Mouse (Mus musculus): ENCODE measurements at regions not wholly inside any gene's neighbourhood (a gene's known extent, or its start where the extent isn't known, plus 50 kb on each side); places are given as distances from the start of the nearest gene placed in this dataset.
"Not testable (repeated sequence)": the region's sequence is repeated elsewhere in the genome, so short reads cannot be mapped to it uniquely, and the experiment has no call there.

DNA sequence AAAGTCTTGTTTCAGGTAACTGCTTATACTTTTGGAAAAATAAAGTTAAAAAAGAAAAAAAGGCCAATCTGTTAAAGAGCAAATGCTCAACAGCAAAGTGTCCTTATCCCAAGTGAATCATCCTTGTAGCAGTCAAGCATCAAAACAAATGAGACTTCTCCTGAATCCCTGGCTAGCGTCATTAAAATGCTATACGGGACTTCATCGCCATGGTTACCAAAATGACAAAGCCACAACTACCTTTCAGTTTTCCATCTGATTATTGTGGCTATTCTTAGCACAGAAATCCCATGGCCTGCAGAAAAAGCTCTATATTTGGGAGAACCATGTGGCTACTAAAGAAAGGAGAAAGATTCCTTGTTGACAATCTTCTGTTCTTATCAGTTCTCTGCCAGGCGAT, 322.7 kb downstream of the Arl4a start:
- no peak for DNase-seq (ENCODE audit: low read depth)

- DNase-seq (ENCODE audit: low read depth) = no peak
Measured at GRCm38 (mm10) chr12:39714169-39714794, 323.5 kb downstream of the Arl4a start.

DNA sequence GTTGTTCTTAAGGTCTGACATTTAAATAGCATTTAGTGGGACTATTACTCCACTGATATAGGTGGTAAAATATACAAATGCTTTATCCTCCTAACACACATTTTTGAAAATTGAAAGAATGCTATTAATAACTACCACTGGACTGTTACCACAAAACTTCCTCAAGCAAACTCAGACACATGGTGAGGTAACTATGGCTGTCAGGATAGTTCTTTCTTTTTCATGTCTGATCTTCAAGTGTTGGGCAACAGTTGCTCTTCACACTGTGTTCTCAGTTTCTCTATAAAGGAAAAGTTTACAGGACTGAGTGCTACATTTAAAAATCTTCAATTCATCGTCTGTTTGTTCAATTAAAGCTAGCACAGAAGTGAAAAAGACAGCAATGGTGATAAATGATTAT, 326.0 kb downstream of the Arl4a start:
- DNase-seq (ENCODE audit: low read depth) = no peak

GRCm38 (mm10) chr12:39709850-39710249, 328.0 kb downstream of the Arl4a start:
- DNase-seq (ENCODE audit: low read depth) = no peak

DNA sequence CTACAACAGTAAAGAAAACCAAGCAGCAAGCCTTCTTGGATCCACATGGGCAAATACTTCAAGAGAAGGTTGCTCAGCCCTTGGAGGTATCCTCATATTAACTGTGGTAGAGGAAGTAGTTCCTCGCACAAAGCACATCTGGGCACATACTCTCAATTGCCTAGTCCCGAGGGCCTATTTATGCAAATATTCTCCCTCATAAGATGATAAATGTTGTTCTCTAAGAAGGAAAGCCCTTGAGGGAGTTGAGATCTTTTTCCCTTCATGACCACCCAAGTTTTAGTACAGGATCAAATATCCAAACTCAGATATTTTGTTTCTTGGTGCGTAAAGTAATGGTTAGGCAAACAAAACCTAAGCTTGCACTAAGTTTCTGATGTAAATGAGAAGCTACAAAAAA, 340.6 kb downstream of the Arl4a start:
- DNase-seq (ENCODE audit: low read depth) = no peak

DNA sequence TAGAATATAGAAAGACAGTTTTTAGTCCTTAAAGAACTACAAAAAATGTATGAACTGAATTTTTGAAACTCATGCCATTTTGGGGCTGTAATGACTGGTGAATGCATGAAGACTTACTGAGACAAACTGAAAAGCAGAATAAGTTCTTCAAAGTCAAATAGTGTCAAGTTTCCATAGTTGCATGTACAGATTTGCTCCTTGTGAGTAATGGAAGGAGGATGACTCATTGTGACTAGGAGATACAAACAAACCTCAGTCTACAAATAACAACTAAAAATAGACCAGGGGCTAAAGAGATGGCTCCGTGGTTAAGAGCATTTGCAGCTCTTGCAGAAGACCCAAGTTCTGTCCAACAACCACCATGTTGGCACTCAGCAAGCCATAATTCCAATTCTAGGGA, 342.5 kb downstream of the Arl4a start:
- DNase-seq (ENCODE audit: low read depth) = no peak

GRCm38 (mm10) chr12:39692043-39692442, 345.8 kb downstream of the Arl4a start:
- DNase-seq (ENCODE audit: low read depth) = no peak

DNA sequence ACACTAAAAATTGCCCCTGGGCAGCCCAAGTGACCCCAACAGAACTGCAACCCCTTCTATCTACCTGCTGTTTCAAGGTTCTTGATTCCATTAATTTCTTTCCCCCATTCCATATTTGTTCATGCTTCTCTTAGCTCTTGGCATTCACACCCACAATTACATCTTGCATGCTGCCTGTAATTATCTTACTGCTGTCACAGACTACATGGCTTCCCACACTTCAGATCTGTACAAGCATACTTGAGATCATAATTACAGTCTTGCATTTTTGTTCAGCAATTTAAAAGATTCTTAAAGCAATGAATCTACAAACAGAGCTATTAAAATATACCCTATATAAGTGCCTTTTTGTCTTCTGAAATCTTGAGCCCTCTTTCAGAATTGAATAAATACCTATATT, 352.4 kb downstream of the Arl4a start:
- DNase-seq (ENCODE audit: low read depth) = no peak

- DNase-seq (ENCODE audit: low read depth) = no peak
Measured at GRCm38 (mm10) chr12:39682121-39682520, 355.7 kb downstream of the Arl4a start.

DNA sequence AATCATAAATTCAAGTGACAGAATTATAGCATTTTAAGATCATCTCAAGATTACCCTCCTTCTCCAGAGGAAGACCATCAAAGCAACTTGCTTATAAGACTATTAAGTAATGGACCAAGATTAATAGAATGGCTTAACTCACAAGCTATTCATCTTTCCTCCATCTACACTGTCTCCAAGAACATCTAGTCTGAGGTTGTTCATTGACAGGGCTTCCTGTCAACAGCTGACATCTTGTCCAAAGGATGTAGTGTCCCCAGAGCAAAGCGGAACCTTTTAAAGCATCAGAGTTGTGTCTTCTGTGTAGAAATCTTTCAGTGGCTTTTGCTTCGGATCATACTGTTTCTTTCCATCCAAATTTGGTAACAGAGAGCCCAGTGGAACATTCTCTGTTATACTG, 362.2 kb downstream of the Arl4a start:
- DNase-seq (ENCODE audit: low read depth) = no peak

DNA sequence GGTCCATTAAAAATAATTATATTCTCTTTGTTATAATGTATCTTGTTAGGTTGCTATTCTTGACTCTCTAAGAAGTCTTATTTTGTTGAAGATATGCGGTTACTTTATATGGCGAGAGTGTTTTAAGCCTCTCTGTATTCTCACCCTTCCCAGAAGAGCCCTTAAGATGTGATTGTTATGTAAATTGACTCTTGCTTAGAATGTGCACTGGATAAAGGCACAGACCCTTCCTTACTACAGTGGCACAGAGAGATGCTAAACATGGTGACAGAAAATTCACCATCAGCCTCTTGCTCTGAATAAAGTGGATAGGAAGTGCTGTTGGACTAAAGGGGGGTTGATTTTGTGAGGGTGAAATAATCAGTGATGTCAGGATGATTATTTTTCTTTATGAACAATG, 370.1 kb downstream of the Arl4a start:
- DNase-seq (ENCODE audit: low read depth) = no peak

- peak; percentile 8 for DNase-seq (ENCODE audit: low read depth)
Measured at GRCm38 (mm10) chr12:39665448-39665847, 372.4 kb downstream of the Arl4a start.

DNA sequence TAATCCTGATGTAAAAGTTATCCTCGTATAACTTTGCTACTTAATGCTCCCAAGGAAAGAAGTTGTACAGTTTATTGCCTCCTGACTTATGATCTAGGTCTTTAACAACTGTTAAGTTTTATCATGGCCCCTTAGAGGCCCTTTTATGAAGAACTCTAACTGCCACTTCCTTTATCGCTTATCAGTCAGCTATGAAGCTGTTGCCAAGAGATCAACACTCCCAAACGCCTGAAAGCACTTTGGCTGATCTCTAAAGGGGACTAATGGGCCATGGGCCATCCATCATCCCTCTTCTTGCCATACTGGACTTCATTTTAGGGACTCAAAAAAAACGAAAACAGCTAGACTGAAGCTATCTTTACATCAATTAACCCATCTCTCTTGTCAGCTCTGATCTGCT, 377.4 kb downstream of the Arl4a start:
- DNase-seq (ENCODE audit: low read depth) = no peak

GRCm38 (mm10) chr12:39656606-39657005, 381.2 kb downstream of the Arl4a start:
- DNase-seq (ENCODE audit: low read depth) = no peak

GRCm38 (mm10) chr12:39648952-39649351, 388.9 kb downstream of the Arl4a start:
- DNase-seq (ENCODE audit: low read depth) = no peak

- DNase-seq (ENCODE audit: low read depth) = no peak
Measured at GRCm38 (mm10) chr12:39646556-39646955, 391.3 kb downstream of the Arl4a start.

DNA sequence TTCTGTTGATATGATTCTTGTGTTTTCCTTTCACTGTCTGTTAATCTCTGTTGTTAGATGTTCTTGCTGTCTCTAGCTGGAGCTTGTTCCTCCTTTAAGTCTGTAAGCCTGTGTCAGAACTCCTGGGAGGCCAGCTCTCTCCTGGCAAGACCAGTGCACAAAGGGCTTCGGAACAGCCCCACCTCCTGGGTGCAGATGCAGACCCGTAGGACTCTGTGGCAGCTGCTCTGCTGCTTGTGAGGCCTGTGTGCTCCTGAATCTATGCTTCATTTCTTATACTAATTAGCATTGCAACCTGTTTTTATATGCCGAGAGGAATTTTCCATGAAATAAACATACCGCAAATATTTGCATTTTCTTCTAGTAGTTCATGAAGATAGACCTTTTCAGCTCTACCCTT, 392.2 kb downstream of the Arl4a start:
- DNase-seq (ENCODE audit: low read depth) = no peak

GRCm38 (mm10) chr12:39639246-39639645, 398.6 kb downstream of the Arl4a start:
- DNase-seq (ENCODE audit: low read depth) = no peak

GRCm38 (mm10) chr12:39634337-39634736, 403.5 kb downstream of the Arl4a start:
- no peak for DNase-seq (ENCODE audit: low read depth)

DNA sequence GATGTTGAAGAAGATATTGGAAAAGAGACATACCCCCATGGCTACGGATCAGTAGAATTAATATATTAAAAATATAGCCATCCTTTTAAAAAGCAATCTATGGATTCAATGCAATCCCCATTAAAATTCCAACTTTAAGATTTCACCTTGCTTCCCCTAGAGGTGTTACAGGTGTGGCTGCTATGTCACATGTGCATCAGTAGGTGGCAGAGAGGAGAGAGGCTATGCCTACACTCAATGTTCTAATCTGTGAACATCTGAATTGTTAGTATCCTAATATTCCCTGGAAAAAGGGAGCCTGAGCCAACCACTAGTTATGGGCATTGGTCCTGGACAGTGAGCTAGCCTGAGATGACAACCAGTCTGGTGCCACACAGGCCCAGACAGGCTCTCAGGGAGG, 416.6 kb downstream of the Arl4a start:
- no peak for DNase-seq (ENCODE audit: low read depth)

DNA sequence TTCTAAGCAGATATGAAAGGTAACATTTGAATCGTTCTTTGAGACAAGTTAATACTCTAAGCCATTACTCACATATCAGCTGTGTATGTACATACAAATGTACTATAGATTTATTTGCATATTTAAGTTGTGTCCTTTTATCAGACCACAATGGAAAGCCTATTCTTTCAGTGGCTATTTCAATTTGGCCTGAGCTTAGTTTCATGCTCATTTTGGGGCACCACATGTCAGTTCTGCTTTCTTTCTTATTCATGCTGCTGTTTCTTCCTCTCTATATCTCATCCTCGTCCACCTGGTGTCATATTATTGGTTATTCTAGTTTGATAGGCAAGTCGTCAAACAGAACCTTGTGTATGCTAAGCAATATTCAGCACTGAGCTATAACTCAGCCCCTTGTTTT, 432.5 kb downstream of the Arl4a start:
- DNase-seq (ENCODE audit: low read depth) = no peak

DNA sequence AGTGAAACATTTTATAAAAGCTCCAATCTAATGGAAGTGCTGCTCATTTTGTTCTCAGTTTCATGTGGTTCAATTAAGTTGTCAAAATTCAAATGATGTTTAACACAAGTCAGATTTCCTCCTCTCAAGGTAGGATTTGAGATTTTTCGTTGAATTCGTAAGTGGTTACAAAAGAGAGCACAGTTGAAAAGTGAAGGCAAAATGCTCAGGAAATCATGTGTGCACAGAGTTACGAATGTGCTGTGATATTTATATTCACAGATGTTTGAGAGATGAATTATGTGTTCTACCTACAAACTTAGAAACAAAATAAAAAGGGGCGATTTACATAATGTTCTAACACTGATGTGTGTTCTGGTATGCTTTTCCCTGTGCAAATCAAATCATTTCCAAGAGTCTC, 433.1 kb downstream of the Arl4a start:
- no peak for DNase-seq (ENCODE audit: low read depth)

DNA sequence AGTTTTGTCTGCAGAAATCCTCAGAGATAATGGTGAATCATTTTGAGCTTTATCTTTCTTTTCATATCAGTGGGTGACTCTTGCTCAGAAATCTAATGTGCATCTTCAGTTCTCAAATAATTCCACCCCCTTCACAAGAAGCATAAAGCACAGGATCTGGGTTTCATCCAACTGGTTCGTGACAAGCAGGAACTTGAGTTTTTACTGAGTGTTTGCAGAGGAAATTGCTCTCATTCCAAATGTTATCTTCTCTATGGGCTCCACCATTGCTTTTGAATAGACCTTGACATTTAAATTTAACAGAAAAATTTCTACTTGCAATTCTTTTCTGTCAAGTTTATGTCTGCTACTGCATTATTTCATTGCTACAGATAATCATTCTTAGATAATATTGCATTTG, 443.1 kb downstream of the Arl4a start:
- no peak for DNase-seq (ENCODE audit: low read depth)

- not testable (repeated sequence) for DNase-seq (ENCODE audit: low read depth)
Measured at GRCm38 (mm10) chr12:39593781-39594180, 444.0 kb downstream of the Arl4a start.
